Mouse (Mus musculus): Measurements from ENCODE around the gene Ankrd11. TPM values are rescaled to one million over a fixed set of nuclear protein-coding genes. Genes with fewer than 3 reads are reported as not detected.
"Not testable (repeated sequence)": the region's sequence is repeated elsewhere in the genome, so short reads cannot be mapped to it uniquely, and the experiment has no call there.

Ankrd11 gene
- 30.1 and 48.1 TPM in 2 replicates for polyA plus RNA-seq (2012; rRNA removed)

DNA sequence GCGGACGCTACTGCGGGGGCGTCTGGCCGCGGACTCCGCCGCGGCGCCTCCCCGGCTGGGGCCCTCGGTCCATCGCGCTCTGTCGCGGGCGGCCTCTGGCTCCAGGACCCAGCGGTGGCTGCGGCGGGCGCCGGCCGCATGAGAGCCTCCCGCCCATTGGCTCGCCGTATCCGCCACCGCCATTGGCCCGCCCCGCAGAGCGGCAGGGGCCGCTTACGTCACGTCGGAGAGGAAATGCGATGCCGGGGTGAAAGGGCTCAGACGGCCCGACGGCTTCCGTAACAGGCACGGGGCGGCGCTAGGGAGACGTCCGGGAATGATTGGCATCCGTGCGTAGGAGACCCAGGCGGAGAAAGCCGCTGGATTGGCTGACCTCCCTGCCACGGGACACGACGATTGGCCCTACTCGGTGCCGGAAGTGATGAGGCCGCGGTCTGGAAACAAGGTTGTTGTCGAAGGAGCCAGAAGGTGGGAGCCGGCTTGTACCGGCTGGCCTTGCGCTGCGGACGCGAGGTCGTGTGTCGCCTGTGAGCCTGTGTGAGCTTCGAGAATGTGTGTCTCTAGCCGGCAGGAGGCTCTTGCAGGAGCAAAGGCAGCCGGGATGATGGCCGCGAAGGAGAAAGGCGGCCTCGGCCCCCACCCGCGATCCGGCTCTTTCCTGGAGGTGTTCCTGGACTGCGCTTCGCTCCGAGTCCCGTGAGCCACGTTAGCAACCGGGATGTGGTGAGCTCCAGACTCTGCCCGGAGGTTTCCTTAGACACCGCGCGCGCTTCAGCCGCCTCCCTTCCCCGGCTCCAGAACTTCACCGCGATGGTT, at the start of gene Ankrd11:
Ankrd11 (minus strand) TSS at position 120 of the 816 bp plus-strand sequence.
- 1% methylated on average over 87 of the region's 91 CpGs for WGBS
- DNase-seq (ENCODE audit: low read depth, low spot score), result peak; percentile 96

DNA sequence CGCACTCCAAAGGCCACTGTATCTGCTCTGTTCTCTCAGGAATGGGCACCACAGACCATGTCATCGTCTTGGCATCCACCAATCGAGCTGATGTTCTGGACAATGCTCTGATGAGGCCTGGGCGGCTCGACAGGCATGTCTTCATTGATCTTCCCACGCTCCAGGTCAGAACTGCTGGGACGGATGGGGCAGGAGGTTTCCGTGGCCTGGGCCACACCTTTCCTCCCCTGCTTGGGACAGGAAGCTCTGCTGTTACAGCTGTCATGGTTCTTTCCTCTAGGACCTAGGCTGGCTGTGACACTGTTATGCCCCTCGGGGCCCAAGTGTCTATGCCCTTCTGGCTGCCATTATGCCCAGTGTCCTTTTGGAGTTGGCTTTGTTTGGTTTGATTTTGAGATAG, 45.2 kb upstream of the Ankrd11 start:
- WGBS, result 86% methylated on average over 9 of the region's 9 CpGs
- no peak for DNase-seq (ENCODE audit: low read depth, low spot score)

DNA sequence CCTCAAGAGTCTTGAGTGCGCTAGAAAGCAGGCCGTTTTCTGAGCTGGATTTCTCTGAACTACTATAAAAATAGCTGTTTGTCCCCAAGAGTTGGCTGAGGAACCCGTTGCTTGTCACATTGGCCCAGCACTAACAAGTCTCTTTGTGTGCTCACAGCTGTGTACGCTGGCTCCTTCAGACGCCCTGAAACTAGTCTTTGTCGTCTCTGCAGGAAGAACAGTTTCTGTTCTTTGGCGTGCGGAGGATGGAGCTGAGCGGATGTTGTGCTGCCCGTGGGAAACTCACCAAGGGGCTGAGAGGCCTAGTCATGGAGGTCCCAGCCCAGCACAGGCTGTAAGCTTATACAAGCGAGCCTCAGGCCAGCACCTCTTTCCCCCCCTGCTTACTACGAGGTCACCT, 41.5 kb upstream of the Ankrd11 start:
- 86% methylated on average over 12 of the region's 12 CpGs for WGBS

DNA sequence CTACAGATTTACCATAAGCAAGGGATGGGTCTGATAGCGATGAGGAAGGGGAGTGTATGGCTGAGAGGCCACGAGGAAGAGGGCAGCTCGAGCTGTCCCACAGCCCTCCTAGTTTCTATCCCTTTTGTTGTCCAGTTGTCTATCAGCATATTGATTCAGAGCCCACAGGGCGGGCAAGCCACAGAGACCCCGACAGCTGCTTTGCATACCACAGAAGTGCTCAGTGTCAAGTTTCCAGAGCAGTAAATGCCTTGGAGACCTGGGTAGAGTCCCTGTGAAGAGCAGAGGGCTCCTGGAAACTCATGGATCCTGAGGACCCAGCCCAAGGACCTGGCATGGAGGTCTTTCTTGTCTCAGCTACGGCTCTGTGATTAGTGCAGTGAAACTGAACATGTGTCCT, 40.9 kb upstream of the Ankrd11 start:
- WGBS, result 79% methylated on average over 6 of the region's 6 CpGs
- no peak for DNase-seq (ENCODE audit: low read depth, low spot score)

More for the DNA sequence above, 41.5 kb upstream of the Ankrd11 start:
- DNase-seq (ENCODE audit: low read depth, low spot score), result no peak

DNA sequence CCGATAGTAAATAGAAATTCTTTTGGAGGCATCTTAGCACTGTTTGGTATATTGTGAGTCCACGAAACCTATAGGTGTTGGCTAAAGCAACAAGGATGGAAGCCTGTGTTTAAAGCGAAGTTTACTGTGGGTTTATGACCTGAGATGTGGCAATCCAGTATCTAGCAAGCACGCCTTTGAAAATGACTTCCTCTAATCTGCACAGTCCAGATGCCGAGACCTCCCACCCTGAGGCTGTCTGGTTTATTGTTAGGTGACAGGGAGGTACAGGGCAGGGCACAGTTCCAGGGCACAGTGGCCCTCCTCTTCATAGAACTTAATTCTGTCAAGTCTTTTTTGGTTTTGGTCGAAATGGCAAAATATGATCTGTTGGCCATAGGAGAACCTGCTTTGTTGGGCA, 35.1 kb upstream of the Ankrd11 start:
- 49% methylated on average over 6 of the region's 6 CpGs for WGBS
- no peak for DNase-seq (ENCODE audit: low read depth, low spot score)

DNA sequence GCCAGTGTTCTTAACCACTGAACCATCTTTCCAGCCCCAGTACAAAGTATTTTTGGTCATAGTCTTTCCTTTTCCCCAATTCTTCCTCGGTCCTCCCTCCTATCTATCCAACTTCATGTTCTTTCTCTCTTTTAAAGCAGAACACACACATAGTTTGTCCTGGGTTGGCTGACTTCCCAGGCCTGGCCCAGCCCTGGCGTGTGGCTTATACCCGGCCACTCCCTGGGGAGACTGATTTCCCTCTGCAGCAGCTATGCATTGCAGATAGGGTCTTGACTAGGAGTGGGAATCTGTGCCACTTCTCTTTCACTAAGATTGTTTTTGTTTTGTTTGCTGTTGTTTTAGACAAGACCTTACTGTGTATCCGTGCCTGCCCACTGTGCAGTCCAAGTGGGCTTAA, 29.1 kb upstream of the Ankrd11 start:
- DNase-seq (ENCODE audit: low read depth, low spot score), result no peak
- 28% methylated on average over 4 of the region's 4 CpGs for WGBS

DNA sequence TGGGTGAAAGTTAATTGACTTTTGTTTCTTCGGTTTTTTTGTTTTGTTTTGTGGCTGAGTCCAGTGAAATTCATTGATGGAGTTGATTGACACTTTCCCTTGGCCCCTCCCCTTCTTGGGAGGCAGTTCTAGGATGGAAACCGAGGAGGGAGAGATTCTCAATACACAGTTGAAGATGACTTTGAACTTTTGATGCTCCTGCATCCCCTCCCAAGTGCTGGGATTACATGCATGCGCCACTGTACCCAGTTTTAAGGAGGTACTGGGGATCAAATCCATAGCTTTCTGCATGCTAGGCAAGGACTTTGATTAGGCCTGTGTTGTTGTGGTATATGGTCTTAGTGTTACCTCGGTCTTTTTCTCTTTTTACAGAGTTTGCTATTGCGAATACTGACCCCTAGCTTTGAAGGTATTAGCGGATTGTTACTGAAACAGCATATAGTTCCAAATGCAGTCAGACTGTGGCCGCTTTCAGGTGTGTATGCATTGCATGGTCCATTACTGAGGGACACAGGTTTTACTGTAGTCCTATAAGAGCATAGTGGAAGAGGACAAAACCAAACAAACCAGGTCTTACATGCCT, 24.1 kb upstream of the Ankrd11 start:
- DNase-seq (ENCODE audit: low read depth, low spot score), result no peak
- 22% methylated on average over 7 of the region's 7 CpGs for WGBS

DNA sequence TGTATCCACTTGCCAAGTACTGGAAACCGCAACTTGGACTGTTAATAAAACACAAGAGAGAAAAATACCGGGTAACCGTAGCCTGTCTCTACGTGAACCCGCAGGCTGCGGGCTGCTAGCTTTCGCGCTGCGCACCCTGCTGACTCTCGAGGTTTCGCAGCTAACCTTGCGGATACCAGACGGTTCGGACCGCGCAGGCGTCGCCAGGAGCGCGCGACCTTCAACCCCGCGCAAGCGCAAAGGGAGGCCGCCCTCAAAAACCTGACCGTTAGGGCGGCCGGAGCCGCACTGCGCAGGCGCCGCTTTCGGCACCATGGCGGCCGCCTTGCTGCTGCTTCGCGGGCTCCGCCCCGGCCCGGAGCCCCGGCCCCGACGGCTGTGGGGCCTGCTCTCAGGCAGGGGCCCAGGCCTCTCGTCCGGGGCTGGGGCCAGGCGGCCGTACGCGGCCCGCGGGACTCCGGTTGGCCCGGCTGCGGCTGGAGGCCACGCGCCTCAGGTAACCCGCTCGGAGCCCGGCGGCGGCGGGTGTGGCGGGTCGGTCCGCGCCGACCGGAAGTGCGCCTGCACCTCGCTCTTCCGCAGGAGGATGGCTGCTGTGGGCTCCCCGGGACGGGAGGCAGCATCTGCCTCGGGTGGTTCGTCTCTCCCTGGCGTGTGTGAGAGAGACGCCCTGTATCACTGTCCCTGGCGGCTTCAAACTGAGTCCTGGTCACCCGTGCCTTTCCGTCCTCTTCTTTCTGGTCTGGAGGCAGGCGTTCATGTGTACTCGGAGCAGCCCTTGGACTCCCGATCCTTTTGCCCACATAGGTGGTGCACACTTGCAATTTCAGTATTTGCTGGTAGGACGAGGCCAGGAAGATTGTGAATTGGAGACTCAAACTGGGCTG, 23.4 kb upstream of the Ankrd11 start:
- WGBS, result under 1% methylated on average over 84 of the region's 84 CpGs
- DNase-seq (ENCODE audit: low read depth, low spot score), result peak; percentile 92

DNA sequence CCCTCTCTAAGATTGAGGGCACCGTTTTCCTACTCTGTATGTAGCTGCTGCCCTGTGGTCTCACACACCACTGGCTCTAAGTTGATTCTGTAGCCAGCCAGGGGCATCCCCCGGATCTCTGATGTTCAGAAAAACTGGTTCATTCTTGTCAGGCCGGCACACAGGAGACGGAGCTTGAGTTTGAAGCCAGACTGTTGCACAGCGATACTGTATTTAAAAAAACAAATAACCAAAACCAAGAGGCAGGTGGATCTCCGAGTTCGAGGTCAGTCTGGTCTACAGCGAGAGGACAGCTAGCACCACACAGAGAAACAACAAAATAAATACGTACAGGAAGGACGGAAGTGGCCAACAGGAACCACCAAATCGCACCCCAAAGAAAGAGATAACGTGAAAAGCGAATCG, 22.7 kb upstream of the Ankrd11 start:
- WGBS, result under 1% methylated on average over 14 of the region's 14 CpGs
- DNase-seq (ENCODE audit: low read depth, low spot score), result no peak

DNA sequence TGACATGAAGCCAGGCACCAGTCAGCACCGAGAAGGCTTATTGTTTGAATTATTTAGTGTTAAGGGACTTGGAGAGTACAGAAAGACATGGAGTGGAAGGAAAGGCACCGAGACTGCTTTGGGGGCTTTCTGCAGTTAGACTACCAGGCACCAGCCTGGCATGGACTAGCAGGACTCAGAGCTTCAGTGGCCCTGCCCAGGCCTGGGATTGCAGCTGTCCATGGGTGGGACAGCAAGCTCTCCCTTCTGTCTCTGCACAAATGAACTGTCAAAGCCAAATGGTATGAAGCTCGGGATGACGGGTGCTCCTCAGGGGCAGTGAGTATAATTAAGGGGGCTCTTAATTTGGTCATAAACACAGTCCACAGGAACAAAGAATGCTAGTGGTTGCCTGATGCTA, 22.0 kb upstream of the Ankrd11 start:
- WGBS, result 63% methylated on average over 4 of the region's 4 CpGs

DNA sequence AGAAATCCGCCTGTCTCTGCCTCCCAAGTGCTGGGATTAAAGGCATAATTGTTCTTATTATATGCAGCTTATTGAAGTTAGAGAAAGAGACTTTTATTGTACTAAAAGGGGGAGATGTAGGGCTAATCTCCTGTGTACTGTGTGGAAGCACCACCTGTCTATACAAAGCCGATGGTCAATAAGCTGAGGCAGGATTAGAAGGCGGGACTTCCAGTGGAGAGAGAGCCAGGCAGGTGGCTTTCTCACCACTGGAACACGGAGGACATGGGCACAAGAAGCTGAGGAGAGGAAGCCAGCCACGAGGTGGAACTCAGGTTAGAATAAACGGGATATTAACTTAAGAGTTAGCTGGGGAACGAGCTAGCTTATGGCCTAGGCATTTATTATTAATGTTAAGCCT, 20.6 kb upstream of the Ankrd11 start, which contains the start of gene Spg7:
Spg7 (plus strand) TSS at position 222 of the 400 bp plus-strand sequence.
- DNase-seq (ENCODE audit: low read depth, low spot score), result no peak
- 61% methylated on average over 7 of the region's 7 CpGs for WGBS

More for the DNA sequence above, 22.0 kb upstream of the Ankrd11 start:
- DNase-seq (ENCODE audit: low read depth, low spot score), result no peak

DNA sequence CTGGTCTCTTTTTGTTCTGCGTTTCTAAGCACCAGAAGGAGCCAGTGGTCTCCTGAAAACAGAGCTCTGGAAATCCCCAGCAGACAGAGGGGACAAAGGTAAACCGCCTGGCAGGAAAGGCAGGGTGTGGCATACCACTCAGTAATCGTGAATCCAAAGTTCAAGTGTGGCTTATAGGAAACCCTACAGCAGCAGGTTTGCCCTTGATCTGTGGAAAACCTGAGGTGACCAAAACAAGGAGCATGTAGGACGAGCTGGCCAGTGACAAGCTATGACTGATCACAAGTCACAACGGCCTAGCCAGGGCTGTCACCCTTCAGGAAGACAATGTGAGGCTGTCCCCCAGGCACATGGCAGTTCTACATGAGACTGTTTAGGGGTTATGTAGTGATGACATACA, 9.4 kb upstream of the Ankrd11 start:
- WGBS, result 32% methylated on average over 5 of the region's 5 CpGs
- DNase-seq (ENCODE audit: low read depth, low spot score), result no peak

DNA sequence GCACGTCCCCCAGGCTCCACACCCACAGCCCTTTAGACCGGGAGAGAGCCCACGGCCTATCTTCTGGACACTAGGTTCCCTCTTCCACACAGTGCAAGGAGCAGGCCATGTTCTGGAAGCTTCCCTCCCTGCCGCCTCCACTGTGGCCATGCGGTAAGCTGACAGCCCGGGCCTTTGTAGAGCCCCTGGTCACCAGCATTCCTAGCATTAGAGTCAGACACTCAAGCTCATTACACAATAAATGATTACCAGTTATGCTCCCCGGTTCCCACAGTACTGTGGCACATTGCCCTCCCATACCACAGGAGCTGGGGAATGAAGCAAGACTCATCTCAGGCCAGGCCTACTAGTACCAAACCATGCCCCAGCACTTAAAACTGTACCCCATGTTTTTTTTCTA, 6.3 kb upstream of the Ankrd11 start:
- no peak for DNase-seq (ENCODE audit: low read depth, low spot score)
- 37% methylated on average over 7 of the region's 7 CpGs for WGBS

DNA sequence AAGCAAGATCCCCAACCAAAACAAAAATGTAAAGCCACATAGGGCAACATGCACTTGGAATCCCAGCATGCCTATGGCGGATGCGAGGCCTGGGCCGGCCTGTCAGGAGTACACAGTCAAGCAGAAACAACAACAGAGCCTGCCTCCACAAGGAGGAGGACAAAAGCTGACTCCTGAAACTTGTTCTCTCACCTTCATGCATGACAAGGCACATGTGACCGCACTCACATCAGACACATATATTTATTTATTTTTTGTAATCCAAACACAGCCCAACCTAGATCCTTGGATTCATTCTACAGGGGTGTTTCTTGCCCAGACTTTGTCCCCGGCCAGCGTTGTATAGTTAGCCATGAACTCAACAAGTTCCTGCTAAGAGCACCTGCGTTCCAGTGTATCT, 5.8 kb upstream of the Ankrd11 start:
- WGBS, result 45% methylated on average over 7 of the region's 7 CpGs
- DNase-seq (ENCODE audit: low read depth, low spot score), result no peak

DNA sequence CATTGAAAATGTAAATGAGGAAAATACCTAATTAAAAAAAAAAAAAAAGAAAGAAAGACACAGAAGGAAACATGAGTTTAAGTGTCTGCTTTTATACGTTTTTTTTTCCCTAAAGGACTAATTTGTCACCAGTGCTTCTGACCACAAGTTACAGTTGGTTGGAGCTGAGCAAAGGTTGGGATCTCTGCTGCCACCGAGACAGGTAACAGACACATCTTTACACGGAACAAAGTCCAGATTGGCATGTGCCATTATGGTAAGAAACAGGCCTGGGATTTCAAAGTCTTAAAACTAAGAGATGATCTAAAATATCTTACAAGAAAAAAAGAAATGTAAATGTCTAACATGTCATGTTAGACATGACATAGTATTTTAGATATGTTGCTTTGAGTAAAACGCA, 4.6 kb upstream of the Ankrd11 start:
- WGBS, result 28% methylated on average over 4 of the region's 4 CpGs
- DNase-seq (ENCODE audit: low read depth, low spot score), result no peak

DNA sequence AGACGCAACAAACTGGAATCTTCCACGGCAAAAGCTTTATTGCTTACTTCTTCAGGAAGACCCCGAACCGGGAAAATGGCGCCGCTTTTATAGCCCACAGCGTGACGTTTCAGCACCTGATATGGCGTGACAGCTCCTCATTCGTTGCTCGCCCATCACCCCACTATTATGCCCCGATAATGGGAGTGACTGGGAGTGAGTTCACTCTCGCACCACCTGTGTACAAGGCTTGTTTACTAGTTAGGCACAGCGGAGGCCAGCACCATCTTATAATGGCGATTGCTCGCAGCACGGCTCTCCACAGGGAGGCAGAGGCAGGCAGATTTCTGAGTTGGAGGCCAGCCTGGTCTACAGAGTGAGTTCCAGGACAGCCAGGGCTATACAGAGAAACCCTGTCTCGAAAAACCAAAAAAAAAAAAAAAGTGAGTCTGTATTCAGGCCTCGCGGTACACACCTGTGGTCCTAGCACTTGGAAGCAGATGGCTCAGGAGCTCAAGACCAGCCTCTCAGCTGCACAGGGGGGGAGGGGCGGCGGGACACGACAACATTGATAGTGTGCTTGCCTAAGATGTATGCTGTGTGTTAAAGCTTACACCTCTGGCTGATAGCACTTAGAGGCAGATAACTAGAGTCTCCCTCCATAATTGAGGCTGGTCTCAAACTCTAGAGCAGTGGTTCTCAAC, 2.8 kb upstream of the Ankrd11 start:
- DNase-seq (ENCODE audit: low read depth, low spot score), result not testable (repeated sequence)
- WGBS, result 90% methylated on average over 23 of the region's 23 CpGs

DNA sequence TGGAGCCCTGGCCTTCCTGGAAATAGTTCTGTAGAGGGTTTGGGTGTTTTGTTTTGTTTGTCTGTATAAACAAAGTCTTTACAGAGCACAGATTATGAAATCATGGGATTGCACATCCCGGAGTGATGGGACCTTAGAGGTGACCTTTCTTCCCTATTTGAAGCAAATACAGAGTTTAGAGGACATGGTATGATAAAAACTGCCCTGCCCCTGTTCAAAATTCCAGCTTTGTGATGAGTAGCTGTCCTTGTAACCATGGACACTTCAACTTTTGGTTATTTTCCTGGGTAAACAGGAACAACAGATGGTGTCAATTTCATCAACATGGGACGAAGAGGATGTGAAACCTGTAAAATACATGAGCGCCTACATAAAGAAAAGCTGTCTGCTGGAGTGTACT, 1.9 kb upstream of the Ankrd11 start:
- 28% methylated on average over 3 of the region's 3 CpGs for WGBS
- DNase-seq (ENCODE audit: low read depth, low spot score), result no peak

DNA sequence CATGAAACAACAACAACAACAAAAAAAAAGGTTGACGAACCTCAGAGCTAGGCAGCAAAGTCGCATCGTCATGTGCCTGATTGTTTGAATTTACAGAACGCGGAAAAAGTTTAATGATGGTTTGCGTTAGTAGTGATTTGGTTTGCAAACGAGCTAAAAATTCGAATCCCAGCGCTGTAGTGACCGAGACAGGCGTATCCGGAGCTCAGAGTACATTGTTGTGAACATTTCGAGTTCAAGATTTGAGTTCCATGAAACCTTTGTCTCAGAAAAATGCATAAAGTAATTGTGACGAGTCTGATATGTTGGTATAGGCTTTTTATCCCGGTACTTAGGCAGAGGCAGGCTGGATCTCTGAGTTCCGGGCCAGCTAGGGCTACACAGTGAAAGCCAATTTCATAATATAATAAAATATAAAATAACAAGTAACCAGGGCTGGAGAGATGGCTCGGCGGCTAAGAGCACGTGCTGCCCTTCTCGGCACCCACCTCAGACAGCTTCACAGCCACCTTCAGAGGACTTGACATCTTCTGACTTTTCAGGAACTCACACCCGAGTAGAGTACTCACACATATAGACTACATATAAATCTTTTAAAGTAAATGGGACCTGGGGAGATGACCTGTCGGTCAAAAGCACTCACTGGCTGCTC, 1.0 kb upstream of the Ankrd11 start:
- no peak for DNase-seq (ENCODE audit: low read depth, low spot score)

DNA sequence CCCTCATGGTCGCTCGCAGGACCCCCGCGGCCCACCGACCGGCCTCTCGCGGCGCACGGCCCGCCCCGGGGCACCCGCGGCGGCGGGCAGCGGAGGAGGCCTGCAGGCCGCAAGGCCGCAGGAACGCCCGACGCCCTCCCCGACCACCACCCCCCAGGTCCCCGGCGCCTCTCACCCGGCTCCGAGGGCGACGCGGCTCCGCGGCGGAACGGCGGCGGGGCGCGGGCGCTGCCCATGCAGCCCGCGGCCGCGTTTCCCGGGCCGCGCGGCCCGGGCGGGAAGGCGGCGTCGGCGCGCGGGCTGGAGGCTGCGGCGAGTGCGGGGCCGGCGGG, 337 bp downstream of the Ankrd11 start:
- no peak for DNase-seq (ENCODE audit: low read depth, low spot score)
- under 1% methylated on average over 60 of the region's 60 CpGs for WGBS

More for the DNA sequence above, 1.0 kb upstream of the Ankrd11 start:
- 4% methylated on average over 22 of the region's 22 CpGs for WGBS

Data from large intestine, adult 2 months (tissue).